Mouse (Mus musculus) testis, adult 2 months (tissue): Measurements from ENCODE around the gene Scn1b.

Source experiments
- CTCF ChIP-seq: fragments of 200-500 bp; IDR thresholded peaks from 2 replicates; pipeline ENCODE4 v1.5.1; 2012; ENCODE audit warnings: low read depth, mild to moderate bottlenecking, inconsistent platforms, low read length, moderate library complexity; ENCODE audit not compliant: control insufficient read depth, insufficient read depth, insufficient replicate concordance
- POLR2A ChIP-seq: fragments of 200-500 bp; IDR thresholded peaks from 2 replicates; pipeline ENCODE4 v1.6.1; 2012; ENCODE audit warnings: low read depth, mild to moderate bottlenecking, inconsistent platforms, low read length, moderate library complexity; ENCODE audit not compliant: control insufficient read depth

DNA sequence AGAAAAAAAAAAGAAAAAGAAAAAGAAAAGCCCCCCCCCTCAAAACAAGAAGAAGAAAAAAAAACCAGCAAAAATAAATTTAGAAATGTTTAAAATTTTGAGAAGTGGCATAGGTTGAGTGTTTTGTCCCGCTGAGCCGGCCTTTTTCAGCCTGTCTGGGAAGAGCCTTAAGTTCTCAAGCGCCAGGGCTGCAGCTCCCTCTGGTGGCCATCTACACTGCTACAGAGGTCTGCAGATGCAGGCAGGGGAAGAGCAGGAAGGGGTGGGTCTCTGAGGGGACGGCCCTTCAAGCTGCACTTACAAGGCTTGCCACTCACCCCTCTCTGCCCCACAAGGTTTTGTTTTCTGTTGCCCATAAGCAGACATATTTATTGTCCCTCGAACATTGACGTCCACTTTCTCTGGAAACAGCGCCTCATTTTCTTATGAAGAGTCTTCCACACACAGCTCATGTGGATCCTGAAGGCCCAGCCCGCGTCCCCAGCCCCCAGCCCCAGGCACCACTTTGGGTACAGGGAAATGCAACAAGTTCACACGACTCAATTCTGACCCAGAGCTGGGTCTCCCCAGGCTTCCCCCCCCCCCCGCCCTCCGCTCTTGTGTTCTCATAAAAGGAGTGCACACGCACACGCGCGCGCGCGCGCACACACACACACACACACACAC is 29.1 kb downstream of the Scn1b start:
- peak; percentile 84 for TF ChIP-seq CTCF
- no peak for TF ChIP-seq POLR2A
